Mouse (Mus musculus) embryo, embryonic 9.5 days (tissue): ENCODE measurements at regions not wholly inside any gene's neighbourhood (a gene's known extent, or its start where the extent isn't known, plus 50 kb on each side); places are given as distances from the start of the nearest gene placed in this dataset.

ENCODE experiments used
- DNase-seq: peaks from one replicate; pipeline ENCODE4 v3.0.0-alpha.2; 2017; ENCODE audit errors: extremely low spot score

- DNase-seq, result no peak
Observed at GRCm38 (mm10) chr12:110221679-110222078, 57.2 kb upstream of the Dio3 start.

- no peak for DNase-seq
Observed at GRCm38 (mm10) chr12:110224250-110224649, 54.6 kb upstream of the Dio3 start.

GRCm38 (mm10) chr12:110228011-110228411, 50.9 kb upstream of the Dio3 start:
- DNase-seq, result no peak
